Mouse (Mus musculus) liver, adult (tissue): Measurements from ENCODE around the gene Pgrmc2.
A peak's percentile ranks its signal among the peaks of the same experiment; 100 is the strongest.

Source experiments
- GATA4 ChIP-seq: IDR thresholded peaks from 2 replicates; pipeline ENCODE4 v1.6.1; 2014; ENCODE audit warnings: mild to moderate bottlenecking, low read length; ENCODE audit not compliant: insufficient replicate concordance

Gene Pgrmc2

DNA sequence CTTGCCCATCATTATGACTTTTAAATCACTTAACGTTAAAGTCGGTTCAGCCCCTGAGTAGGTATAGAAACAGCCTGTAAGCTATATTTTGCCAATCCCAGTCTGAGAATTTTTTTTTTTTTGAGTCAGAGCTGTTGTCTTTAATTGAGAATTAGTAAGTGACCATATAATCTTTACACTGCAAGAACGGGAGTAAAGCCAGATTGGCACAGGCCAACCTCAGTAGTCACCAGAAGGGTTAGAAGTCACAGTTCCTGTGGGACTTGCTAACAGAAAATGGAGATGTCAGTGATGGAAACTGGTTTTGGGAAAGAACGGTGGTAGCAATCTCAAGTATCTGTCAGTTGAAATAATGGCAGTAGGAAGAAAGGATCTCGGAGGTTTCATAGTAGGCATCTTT lies 1.6 kb upstream of the Pgrmc2 start:
- TF ChIP-seq GATA4: no peak

- TF ChIP-seq GATA4: no peak
Measured at GRCm38 (mm10) chr3:41083790-41084112, 905 bp upstream of the Pgrmc2 start.

DNA sequence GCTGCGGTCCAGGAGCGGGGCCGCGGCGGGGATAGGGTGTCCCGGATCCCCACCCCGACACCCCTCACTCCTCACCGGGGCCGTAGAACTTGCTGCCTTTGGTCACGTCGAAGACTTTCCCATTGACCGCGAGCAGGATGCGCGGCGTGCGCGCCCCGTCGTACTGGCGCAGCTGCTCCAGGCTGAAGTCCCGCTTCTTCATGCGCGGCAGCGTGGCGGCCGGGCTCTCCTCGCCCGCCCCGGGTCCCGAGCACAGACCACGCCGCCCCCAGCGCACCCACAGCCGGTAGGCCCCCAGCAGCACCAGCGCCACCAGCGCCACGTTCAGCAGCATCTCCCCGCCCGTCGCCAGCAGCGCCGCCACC lies 344 bp downstream of the Pgrmc2 start:
- no peak for TF ChIP-seq GATA4

GRCm38 (mm10) chr3:41081474-41082301 lies 1.2 kb downstream of the Pgrmc2 start:
- no peak for TF ChIP-seq GATA4

GRCm38 (mm10) chr3:41080724-41081123 lies 2.1 kb downstream of the Pgrmc2 start:
- TF ChIP-seq GATA4: no peak

- no peak for TF ChIP-seq GATA4
Measured at GRCm38 (mm10) chr3:41078673-41079072, 4.2 kb downstream of the Pgrmc2 start.

GRCm38 (mm10) chr3:41075376-41075775 lies 7.5 kb downstream of the Pgrmc2 start:
- TF ChIP-seq GATA4: no peak

DNA sequence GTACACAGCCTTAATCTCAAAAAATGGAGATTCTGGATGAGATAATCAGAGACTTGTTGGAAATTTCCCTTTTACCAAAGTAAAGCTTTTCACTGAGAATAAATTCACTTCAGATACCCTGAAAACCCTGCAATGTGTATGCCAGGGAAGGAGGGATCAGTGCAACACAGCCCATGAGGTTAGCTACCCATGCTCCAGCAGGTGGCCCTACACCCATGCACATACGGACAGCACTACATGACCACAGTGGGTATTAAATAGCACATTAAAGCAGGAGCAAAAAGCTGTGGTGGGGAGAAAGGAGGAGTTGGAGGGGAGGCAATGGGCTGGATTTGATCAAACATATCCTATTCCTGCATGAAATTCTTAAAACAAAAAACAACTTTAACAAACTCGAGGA lies 12.3 kb downstream of the Pgrmc2 start:
- no peak for TF ChIP-seq GATA4

GRCm38 (mm10) chr3:41065320-41065719 lies 17.5 kb downstream of the Pgrmc2 start:
- peak; percentile 53; the same call in 1 of the 2 replicates for TF ChIP-seq GATA4

- TF ChIP-seq GATA4: no peak
Measured at GRCm38 (mm10) chr3:41062758-41063157, 20.1 kb downstream of the Pgrmc2 start.

GRCm38 (mm10) chr3:41061831-41062565 lies 20.8 kb downstream of the Pgrmc2 start:
- no peak for TF ChIP-seq GATA4

DNA sequence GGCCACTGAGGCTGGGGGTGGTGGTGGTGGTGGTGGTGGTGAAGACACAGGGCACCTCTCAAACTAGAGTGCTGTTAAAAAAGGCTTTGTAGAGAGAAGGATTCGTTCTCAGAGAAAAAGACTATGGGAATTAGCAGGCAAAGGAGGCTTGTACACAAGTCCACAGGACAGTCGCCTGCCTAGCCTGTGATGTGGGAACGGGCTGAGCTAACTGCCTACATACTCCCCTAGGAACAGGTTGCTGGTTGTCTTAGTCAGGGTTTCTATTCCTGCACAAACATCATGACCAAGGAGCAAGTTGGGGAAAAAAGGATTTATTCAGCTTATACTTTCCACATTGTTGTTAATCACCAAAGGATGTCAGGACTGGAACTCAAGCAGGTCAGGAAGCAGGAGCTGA lies 23.6 kb downstream of the Pgrmc2 start:
- TF ChIP-seq GATA4: no peak

DNA sequence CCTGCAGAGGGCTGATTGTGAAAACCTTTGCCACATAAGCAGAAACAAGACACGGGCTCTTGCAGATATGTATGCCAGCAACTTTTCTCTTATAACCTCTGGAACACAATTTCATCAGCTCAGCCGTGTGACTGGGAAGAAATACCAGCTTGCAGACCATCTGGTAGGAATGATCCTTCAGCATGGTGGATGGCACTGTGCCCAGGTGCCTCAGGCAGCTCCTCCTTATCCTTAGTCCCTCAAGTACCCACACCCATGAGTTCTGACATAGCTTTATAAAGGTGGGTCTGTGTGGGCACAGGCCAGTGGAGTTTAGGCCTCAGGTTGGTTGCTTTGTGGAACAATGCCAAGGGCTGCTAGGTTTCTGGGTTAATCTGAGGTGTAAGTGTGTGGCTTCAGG lies 24.5 kb downstream of the Pgrmc2 start:
- TF ChIP-seq GATA4: no peak

DNA sequence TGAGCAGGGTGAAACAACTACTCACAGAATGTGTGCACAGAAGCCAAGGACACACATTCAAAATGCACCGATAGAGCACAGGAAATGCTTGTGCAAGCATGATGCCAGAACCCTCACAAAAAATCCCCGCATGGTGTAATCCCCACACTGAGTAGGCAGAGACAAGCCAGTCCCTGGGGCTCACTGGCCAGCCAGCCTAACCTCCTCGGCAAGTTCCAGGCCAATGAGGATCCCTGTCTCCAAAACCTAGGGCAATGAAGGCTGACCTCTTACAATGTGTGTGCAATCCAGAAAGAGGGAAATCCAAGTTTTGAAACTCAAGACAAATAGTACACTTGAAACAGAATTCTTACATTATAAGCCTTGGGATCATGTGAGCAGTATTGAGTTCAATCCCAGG lies 29.5 kb downstream of the Pgrmc2 start:
- TF ChIP-seq GATA4: no peak

DNA sequence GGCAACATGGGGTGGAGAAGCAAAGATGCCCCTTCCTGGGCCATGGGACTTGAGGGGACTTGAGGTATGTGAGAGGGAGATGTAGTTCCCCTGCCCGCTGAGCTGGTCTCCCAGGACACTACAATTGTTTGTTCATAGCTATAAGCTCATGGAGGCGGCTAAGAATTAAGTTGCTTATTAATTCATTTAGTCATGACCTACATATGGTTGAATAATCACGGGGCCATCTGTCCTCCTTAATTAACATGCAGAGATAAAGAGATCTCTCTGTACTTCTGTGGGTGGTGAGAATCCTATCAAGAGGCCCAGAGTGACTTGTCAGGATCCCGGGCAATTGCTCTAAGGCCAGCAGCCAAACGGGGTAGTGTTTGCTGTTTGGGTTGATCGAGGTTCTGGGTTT lies 35.0 kb downstream of the Pgrmc2 start:
- TF ChIP-seq GATA4: no peak

DNA sequence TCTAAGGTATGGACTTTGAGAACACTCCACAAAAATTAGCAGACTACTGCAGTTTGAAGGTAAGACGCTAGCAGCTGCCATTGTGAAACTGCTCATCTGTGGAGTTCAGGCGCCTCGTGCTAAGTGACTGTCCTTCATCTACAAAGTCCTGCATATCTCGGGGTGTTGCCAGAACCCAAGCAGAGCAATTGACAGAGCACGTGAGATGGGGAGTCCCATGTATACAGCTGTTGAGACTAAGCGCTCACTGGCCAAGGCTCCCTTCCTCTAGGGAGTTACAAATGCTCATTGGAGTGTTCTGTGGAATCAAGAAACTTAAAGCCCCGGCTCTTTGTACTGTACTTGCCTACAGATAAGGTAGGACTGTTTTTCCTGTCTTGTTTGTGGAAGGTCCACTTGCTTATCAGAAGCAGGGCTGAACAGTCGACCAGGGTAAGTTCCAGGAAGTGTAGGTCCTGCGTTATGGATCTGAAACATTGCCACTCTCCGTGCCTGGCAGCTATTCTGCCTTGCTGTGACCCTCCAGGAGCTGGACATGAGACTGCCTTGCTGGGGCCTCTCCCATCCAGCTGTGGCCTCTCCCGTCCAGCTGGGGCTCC lies 39.0 kb downstream of the Pgrmc2 start:
- no peak for TF ChIP-seq GATA4

DNA sequence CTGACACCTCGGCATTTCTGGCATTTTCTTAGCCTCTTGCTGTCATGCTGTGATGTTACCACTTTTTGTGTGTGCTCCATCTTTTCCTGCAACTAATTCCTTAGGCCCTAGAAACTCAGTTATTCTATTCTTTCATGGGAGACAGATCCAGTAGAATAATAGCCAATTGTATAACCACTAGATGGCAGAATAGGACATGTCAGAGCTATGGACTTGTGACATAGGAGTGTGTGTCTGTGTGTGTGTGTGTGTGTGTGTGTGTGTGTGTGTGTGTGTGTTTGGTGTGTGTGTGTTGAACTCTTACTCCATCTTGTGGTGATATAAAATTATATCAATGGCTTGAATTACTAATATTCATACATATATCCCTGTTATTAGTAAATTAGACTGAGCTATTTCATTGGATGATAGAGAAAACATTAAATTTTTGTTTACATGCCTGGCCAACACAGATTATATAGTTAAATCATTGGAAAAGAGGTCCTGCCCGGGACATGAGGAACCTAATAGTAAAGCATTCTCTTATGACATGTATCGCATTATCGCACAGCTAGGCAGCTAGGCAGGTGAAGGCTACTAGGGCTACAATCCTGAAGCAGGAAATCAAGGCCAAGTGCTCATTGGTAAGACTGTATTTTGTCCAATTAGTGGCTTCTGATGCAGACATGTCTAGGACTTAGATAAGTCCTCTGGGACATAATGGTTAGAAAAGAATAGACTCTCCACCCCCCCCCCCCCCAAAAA lies 40.5 kb downstream of the Pgrmc2 start:
- no peak for TF ChIP-seq GATA4
